Mouse (Mus musculus): Measurements from ENCODE around the gene Ankrd2.
"Not testable (repeated sequence)": the region's sequence is repeated elsewhere in the genome, so short reads cannot be mapped to it uniquely, and the experiment has no call there.

Ankrd2 gene

GRCm38 (mm10) chr19:42055881-42056280, 20.1 kb downstream of the Ankrd2 start:
- ATAC-seq (ENCODE audit: low TSS enrichment), result no peak

- no peak for ATAC-seq (ENCODE audit: low TSS enrichment)
Observed at GRCm38 (mm10) chr19:42056719-42057409, 21.1 kb downstream of the Ankrd2 start.

- no peak for ATAC-seq (ENCODE audit: low TSS enrichment)
Observed at GRCm38 (mm10) chr19:42058426-42058825, 22.6 kb downstream of the Ankrd2 start.

- ATAC-seq (ENCODE audit: low TSS enrichment), result no peak
Observed at GRCm38 (mm10) chr19:42061443-42061842, 25.6 kb downstream of the Ankrd2 start.

GRCm38 (mm10) chr19:42068441-42069240, 32.8 kb downstream of the Ankrd2 start:
- no peak for ATAC-seq (ENCODE audit: low TSS enrichment)

- peak; percentile 70; the same call in 1 of the 2 replicates for ATAC-seq (ENCODE audit: low TSS enrichment)
Observed at GRCm38 (mm10) chr19:42069241-42069525, 33.4 kb downstream of the Ankrd2 start.

- ATAC-seq (ENCODE audit: low TSS enrichment), result peak; percentile 44; the same call in 1 of the 2 replicates
Observed at GRCm38 (mm10) chr19:42071221-42071620, 35.4 kb downstream of the Ankrd2 start.

GRCm38 (mm10) chr19:42071886-42072608, 36.2 kb downstream of the Ankrd2 start:
- ATAC-seq (ENCODE audit: low TSS enrichment), result no peak

- no peak for ATAC-seq (ENCODE audit: low TSS enrichment)
Observed at GRCm38 (mm10) chr19:42072802-42073201, 37.0 kb downstream of the Ankrd2 start.

- ATAC-seq (ENCODE audit: low TSS enrichment), result no peak
Observed at GRCm38 (mm10) chr19:42075051-42075450, 39.3 kb downstream of the Ankrd2 start.

- ATAC-seq (ENCODE audit: low TSS enrichment), result no peak
Observed at GRCm38 (mm10) chr19:42075992-42076391, 40.2 kb downstream of the Ankrd2 start.

GRCm38 (mm10) chr19:42078566-42078965, 42.8 kb downstream of the Ankrd2 start:
- ATAC-seq (ENCODE audit: low TSS enrichment), result no peak

GRCm38 (mm10) chr19:42079006-42079405, 43.2 kb downstream of the Ankrd2 start:
- no peak for ATAC-seq (ENCODE audit: low TSS enrichment)

GRCm38 (mm10) chr19:42079950-42080349, 44.1 kb downstream of the Ankrd2 start:
- no peak for ATAC-seq (ENCODE audit: low TSS enrichment)

- ATAC-seq (ENCODE audit: low TSS enrichment), result no peak
Observed at GRCm38 (mm10) chr19:42080469-42080868, 44.7 kb downstream of the Ankrd2 start.

GRCm38 (mm10) chr19:42081613-42082012, 45.8 kb downstream of the Ankrd2 start:
- not testable (repeated sequence) for ATAC-seq (ENCODE audit: low TSS enrichment)

GRCm38 (mm10) chr19:42085690-42086089, 49.9 kb downstream of the Ankrd2 start:
- 0 out of 2 replicates have a peak, but pooled peaks have one; percentile 1 for ATAC-seq (ENCODE audit: low TSS enrichment)

GRCm38 (mm10) chr19:42086166-42086565, 50.4 kb downstream of the Ankrd2 start, which contains the start of gene Morn4:
Gene Morn4 (minus strand): TSS chr19:42086357.
- peak; percentile 87 for ATAC-seq (ENCODE audit: low TSS enrichment)

- peak; percentile 10; the same call in 1 of the 2 replicates for ATAC-seq (ENCODE audit: low TSS enrichment)
Observed at GRCm38 (mm10) chr19:42089103-42089747, 53.4 kb downstream of the Ankrd2 start.

- ATAC-seq (ENCODE audit: low TSS enrichment), result peak; percentile 88
Observed at GRCm38 (mm10) chr19:42089748-42090595, 54.2 kb downstream of the Ankrd2 start, which contains the start of gene Pi4k2a. Gene Pi4k2a (plus strand): TSS chr19:42090470.

GRCm38 (mm10) chr19:42090637-42091141, 54.9 kb downstream of the Ankrd2 start:
- ATAC-seq (ENCODE audit: low TSS enrichment), result peak; percentile 21; the same call in 1 of the 2 replicates

All from frontal cortex, adult (tissue).